Comparison of ENCODE assay signal across 22 mouse cellular contexts in genomic region chr12:40781554-40781953, GRCm38 (mm10).
"Had no signal": no experiment of that assay in that cellular context is flagged by ENCODE, and none has a peak within 500 bp of the region (broad histone marks: within the 10 kb centered on the region; RNA-seq: fewer than 3 reads in every experiment).

No protein-coding gene starts in this region.

- H3K4me1 ChIP-seq: limb, embryonic 10.5 days; limb, embryonic 13.5 days; liver, embryonic 12.5 days; liver, embryonic 15.5 days; lung, embryonic 15.5 days; megakaryocyte, embryonic 14.5 days; midbrain, embryonic 13.5 days; stomach, embryonic 15.5 days had no signal

- ATAC-seq: intestine, embryonic 16.5 days; liver, embryonic 12.5 days; midbrain, embryonic 13.5 days; midbrain, embryonic 16.5 days had no signal

- DNase-seq: kidney, adult 18-20 months; kidney, adult 9 months; kidney, postnatal 25 days; liver; lung, adult 18-20 months; lung, postnatal 10 days; lung, postnatal 36 days; right cerebral cortex, adult 18-20 months; right cerebral cortex, postnatal 14 days; right cerebral cortex, postnatal 4 days; thymus, postnatal 25 days had no signal

- H3K9me3 ChIP-seq: limb, embryonic 10.5 days; limb, embryonic 13.5 days; liver, embryonic 12.5 days; liver, embryonic 15.5 days; lung, embryonic 15.5 days; megakaryocyte, embryonic 14.5 days; midbrain, embryonic 10.5 days; midbrain, embryonic 13.5 days; stomach, embryonic 15.5 days had no signal

- H3K36me3 ChIP-seq: limb, embryonic 10.5 days; limb, embryonic 13.5 days; liver, embryonic 12.5 days; liver, embryonic 15.5 days; midbrain, embryonic 10.5 days; stomach, embryonic 15.5 days had no signal

- H3K4me2 ChIP-seq: limb, embryonic 13.5 days; liver, embryonic 12.5 days; liver, embryonic 15.5 days; lung, embryonic 15.5 days; midbrain, embryonic 13.5 days; stomach, embryonic 15.5 days had no signal

- H3K9ac ChIP-seq: limb, embryonic 13.5 days; liver, embryonic 12.5 days; liver, embryonic 15.5 days; lung, embryonic 15.5 days; midbrain, embryonic 13.5 days; stomach, embryonic 15.5 days had no signal

- H3K27ac ChIP-seq: limb, embryonic 10.5 days; limb, embryonic 13.5 days; liver, embryonic 12.5 days; liver, embryonic 15.5 days; lung, embryonic 15.5 days; midbrain, embryonic 10.5 days; midbrain, embryonic 13.5 days; stomach, embryonic 15.5 days had no signal

- H3K27me3 ChIP-seq: limb, embryonic 13.5 days; liver, embryonic 12.5 days; liver, embryonic 15.5 days; lung, embryonic 15.5 days; midbrain, embryonic 13.5 days; stomach, embryonic 15.5 days had no signal

- H3K4me3 ChIP-seq: limb, embryonic 10.5 days; limb, embryonic 13.5 days; liver, embryonic 12.5 days; liver, embryonic 15.5 days; lung, embryonic 15.5 days; megakaryocyte, embryonic 14.5 days; midbrain, embryonic 10.5 days; midbrain, embryonic 13.5 days; stomach, embryonic 15.5 days had no signal
